ENCODE assay signal across 18 mouse cellular contexts in genomic region chr16:97002837-97003236, GRCm38 (mm10).
DNase-seq lines count a peak whose midpoint lies in the region; ATAC-seq lines count a peak whose summit lies in the region.
"Had no signal": no experiment of that assay in that cellular context is flagged by ENCODE, and none has a peak within 500 bp of the region (broad histone marks: within the 10 kb centered on the region; RNA-seq: fewer than 3 reads in every experiment).

No protein-coding gene starts in this region.

- no peak overlapping the region for H3K4me3 ChIP-seq in hindbrain, embryonic 13.5 days
- no peak overlapping the region for H3K4me3 ChIP-seq in hindbrain, embryonic 10.5 days
- no peak overlapping the region for H3K4me3 ChIP-seq in neural tube, embryonic 14.5 days (ENCODE audit: low read depth, low read length)
- H3K4me3 ChIP-seq in hindbrain, embryonic 16.5 days (ENCODE audit: low read length): no peak overlapping the region
- H3K4me3 ChIP-seq: embryonic facial prominence, embryonic 13.5 days; heart, adult 2 months; limb, embryonic 10.5 days; megakaryocyte, embryonic 14.5 days; myocyte had no signal

- H3K9me3 ChIP-seq in hindbrain, embryonic 13.5 days: no peaks in the 10 kb centered on the region
- H3K9me3 ChIP-seq in hindbrain, embryonic 10.5 days: no peaks in the 10 kb centered on the region
- no peaks in the 10 kb centered on the region for H3K9me3 ChIP-seq in neural tube, embryonic 14.5 days (ENCODE audit: control insufficient read depth, low read length)
- no peaks in the 10 kb centered on the region for H3K9me3 ChIP-seq in hindbrain, embryonic 16.5 days (ENCODE audit: control insufficient read depth, low read length)
- H3K9me3 ChIP-seq: embryonic facial prominence, embryonic 13.5 days; limb, embryonic 10.5 days; megakaryocyte, embryonic 14.5 days had no signal

- 50% methylated on average over 2 of the region's 2 CpGs for WGBS in hindbrain, embryonic 13.5 days
- 65% methylated on average over 2 of the region's 2 CpGs for WGBS in hindbrain, embryonic 10.5 days
- WGBS in neural tube, embryonic 14.5 days: 40% methylated on average over 2 of the region's 2 CpGs
- WGBS in hindbrain, embryonic 16.5 days: 44% methylated on average over 2 of the region's 2 CpGs

- peaks cover 41% of the 10 kb centered on the region for H3K4me1 ChIP-seq in hindbrain, embryonic 13.5 days (replicated peaks)
- peaks cover 14% of the 10 kb centered on the region; the same call in 1 of the 2 replicates for H3K4me1 ChIP-seq in hindbrain, embryonic 10.5 days (replicated peaks)
- H3K4me1 ChIP-seq in neural tube, embryonic 14.5 days (ENCODE audit: control insufficient read depth, insufficient read depth, low read length): peaks cover 13% of the 10 kb centered on the region
- peaks cover 26% of the 10 kb centered on the region for H3K4me1 ChIP-seq in hindbrain, embryonic 16.5 days (ENCODE audit: control insufficient read depth, insufficient read depth, low read depth, low read length)

- H3K36me3 ChIP-seq in hindbrain, embryonic 13.5 days: no peaks in the 10 kb centered on the region
- H3K36me3 ChIP-seq in hindbrain, embryonic 10.5 days: no peaks in the 10 kb centered on the region
- no peaks in the 10 kb centered on the region for H3K36me3 ChIP-seq in neural tube, embryonic 14.5 days (ENCODE audit: control insufficient read depth, insufficient read depth, low read length)
- H3K36me3 ChIP-seq in hindbrain, embryonic 16.5 days (ENCODE audit: control insufficient read depth, insufficient read depth, low read length): no peaks in the 10 kb centered on the region
- H3K36me3 ChIP-seq: embryonic facial prominence, embryonic 13.5 days; limb, embryonic 10.5 days had no signal

- H3K27ac ChIP-seq in hindbrain, embryonic 13.5 days: peak overlapping the region; percentile 80
- no peak overlapping the region for H3K27ac ChIP-seq in hindbrain, embryonic 10.5 days
- H3K27ac ChIP-seq in neural tube, embryonic 14.5 days (ENCODE audit: low read depth, low read length): peak overlapping the region; percentile 52; the same call in 1 of the 2 replicates
- 0 out of 2 replicates have a peak overlapping the region, but pooled peaks have one; percentile 2 for H3K27ac ChIP-seq in hindbrain, embryonic 16.5 days (ENCODE audit: low read depth, low read length)
- H3K27ac ChIP-seq: embryonic facial prominence, embryonic 13.5 days; heart, adult 2 months; limb, embryonic 10.5 days; stomach, postnatal 0 days had no signal

- no peak overlapping the region for H3K4me2 ChIP-seq in hindbrain, embryonic 13.5 days
- H3K4me2 ChIP-seq in neural tube, embryonic 14.5 days (ENCODE audit: low read depth, low read length): no peak overlapping the region
- no peak overlapping the region for H3K4me2 ChIP-seq in hindbrain, embryonic 16.5 days (ENCODE audit: low read length)
- H3K4me2 ChIP-seq: embryonic facial prominence, embryonic 13.5 days had no signal

- no peaks in the 10 kb centered on the region for H3K27me3 ChIP-seq in hindbrain, embryonic 13.5 days
- H3K27me3 ChIP-seq in hindbrain, embryonic 10.5 days (ENCODE audit: insufficient read depth, poor library complexity, severe bottlenecking): no peaks in the 10 kb centered on the region
- H3K27me3 ChIP-seq in neural tube, embryonic 14.5 days (ENCODE audit: control insufficient read depth, insufficient read depth, low read length): no peaks in the 10 kb centered on the region
- H3K27me3 ChIP-seq in hindbrain, embryonic 16.5 days (replicated peaks; ENCODE audit: control insufficient read depth, insufficient read depth, low read length): no peaks in the 10 kb centered on the region
- H3K27me3 ChIP-seq: embryonic facial prominence, embryonic 13.5 days had no signal

- no peak for DNase-seq in hindbrain, embryonic 10.5 days (ENCODE audit: low spot score)
- no peak for DNase-seq in neural tube, embryonic 10.5 days (ENCODE audit: extremely low spot score, low spot score)
- DNase-seq in natural killer cell, adult 2 months (ENCODE audit: low spot score in 2 of 2): no peak
- no peak for DNase-seq in kidney, postnatal 10 days
- DNase-seq: cerebellum, adult 11 months; gastrocnemius, postnatal 14 days; heart, adult 2 months; kidney, adult 2 months; liver, postnatal 0 days; lung, postnatal 10 days had no signal

- no peak overlapping the region for H3K9ac ChIP-seq in hindbrain, embryonic 13.5 days
- H3K9ac ChIP-seq in neural tube, embryonic 14.5 days (replicated peaks; ENCODE audit: low read depth, low read length): no peak overlapping the region
- H3K9ac ChIP-seq in hindbrain, embryonic 16.5 days (ENCODE audit: low read depth, low read length): no peak overlapping the region
- H3K9ac ChIP-seq: embryonic facial prominence, embryonic 13.5 days; liver, postnatal 0 days had no signal

- no peak for ATAC-seq in hindbrain, embryonic 13.5 days (ENCODE audit: low FRiP score)
- no peak for ATAC-seq in neural tube, embryonic 14.5 days (ENCODE audit: low read depth)
- no peak for ATAC-seq in hindbrain, embryonic 16.5 days
- ATAC-seq: liver, postnatal 0 days had no signal
